Mouse (Mus musculus): Measurements from ENCODE around the gene Tmem52.
"Not testable (repeated sequence)": the region's sequence is repeated elsewhere in the genome, so short reads cannot be mapped to it uniquely, and the experiment has no call there.

Tmem52 gene
- long read RNA-seq, experiment 1, partial matches to known transcripts, result 0 of 5 reads
- long read RNA-seq, experiment 1, other reads (novel, unspliced or antisense), result 0 of 5 reads
- long read RNA-seq, experiment 2, transcript Tmem52-202 (4 exons, 622 nt), result minor isoform, 10 of 26 reads
- long read RNA-seq, experiment 2, transcript Tmem52-201 (5 exons, 932 nt), result major isoform, 11 of 26 reads
- long read RNA-seq, experiment 2, partial matches to known transcripts, result 1 of 26 reads
- long read RNA-seq, experiment 2, other reads (novel, unspliced or antisense), result 1 of 26 reads

DNA sequence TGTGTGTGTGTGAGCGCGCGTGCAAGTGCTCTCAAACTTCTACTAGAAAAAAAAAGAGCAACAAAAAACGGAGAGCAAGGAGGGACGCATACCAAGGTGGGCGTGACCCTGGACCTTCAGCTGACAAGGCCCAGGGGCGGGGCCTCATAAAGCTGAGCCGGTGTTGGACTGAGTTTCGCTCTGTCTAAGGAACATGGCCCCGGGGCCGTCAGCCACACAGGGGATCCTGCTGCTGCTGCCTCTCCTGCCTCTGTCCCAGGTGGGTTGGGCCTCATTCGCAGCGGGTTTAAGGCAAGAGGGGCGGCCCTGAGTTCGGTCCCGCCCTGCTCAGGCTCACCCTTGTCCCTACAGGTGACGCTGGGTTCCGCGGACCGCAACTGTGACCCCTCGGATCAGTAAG lies at the start of gene Tmem52:
Gene Tmem52 (plus strand): TSS at position 163 of the 400 bp plus-strand sequence.
- intact Hi-C loops (cut with DNase I), result no loop called here

DNA sequence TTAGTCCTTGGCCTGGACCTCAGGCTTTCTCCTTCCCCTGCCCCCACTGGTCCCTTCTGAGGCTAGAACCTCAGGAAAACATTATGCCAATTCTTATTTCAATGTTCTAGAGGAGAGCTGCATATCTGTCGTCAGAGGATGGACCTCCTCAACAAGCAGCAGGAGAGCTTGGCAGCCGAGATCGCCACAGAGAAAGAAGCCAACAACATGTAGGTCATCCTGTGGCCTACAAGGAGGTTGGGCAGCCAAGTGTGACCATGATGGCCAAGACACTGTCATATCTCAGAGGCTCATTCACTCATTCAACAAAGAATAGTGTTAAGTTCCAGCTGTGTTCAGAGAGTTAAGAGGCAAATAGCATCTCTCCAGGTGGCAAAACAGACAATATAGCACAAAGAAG lies 48.8 kb upstream of the Tmem52 start:
- intact Hi-C loops (cut with DNase I), result no loop called here

DNA sequence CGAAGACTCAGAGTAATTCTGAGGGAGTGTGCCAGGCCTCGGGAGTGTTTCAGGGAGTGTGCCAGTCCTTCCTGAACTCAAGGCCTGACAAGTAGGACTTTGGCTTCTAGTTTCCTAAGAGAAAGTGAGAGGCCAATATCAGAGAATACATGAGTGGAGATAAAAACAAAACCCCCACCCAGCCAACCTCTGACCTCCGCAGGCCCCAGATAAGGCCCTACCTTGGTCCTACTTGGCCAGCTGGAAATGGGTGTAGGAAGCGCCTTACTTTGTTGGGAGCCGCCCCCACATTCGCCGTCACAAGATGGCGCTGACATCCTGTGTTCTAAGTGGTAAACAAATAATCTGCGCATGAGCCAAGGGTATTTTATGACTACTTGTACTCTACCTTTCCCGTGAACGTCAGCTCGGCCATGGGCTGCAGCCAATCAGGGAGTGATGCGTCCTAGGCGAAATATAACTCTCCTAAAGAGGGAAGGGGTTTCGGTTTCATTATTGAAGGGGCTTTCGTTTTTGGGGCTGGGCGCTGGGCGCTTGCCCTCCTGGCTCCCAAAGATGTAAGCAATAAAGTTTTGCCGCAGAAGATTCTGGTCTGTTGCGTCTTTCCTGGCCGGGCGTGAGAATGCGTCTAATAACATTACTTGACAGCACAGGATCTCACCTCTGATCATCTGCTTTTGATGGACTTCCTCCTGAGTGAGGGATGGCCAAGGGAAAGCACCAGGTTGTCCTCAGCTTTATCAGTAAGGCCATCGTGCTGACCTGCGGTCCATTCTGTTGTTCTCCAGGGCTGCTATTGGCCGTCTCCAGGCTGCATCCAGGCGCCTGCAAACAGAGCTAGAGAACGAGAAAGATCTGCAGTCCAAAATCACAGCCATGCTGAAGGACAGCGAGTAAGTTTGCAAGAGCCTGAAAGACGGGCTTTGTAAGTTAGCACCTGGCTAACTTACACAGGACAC lies 47.2 kb upstream of the Tmem52 start:
- intact Hi-C loops (cut with DNase I), result not testable (repeated sequence)

DNA sequence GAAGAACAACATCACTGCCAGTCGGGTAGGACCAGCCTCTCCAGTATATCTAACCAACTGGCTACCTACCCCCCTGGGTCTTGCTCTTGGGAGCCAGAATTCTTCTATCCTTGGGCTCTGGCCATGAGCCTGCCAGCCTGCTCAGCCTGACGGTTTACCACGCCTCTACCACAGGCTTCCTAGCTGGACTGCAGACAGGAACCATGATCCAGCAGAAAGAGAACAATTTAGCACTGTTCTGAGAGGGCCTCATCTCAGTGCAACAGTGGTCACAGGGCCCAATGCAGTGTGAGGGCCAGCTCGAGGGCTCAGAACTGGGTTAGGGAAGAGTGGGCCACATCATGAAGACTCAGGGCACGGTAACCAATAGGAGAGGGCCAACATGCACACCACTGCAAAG lies 44.9 kb upstream of the Tmem52 start:
- intact Hi-C loops (cut with DNase I), result no loop called here

DNA sequence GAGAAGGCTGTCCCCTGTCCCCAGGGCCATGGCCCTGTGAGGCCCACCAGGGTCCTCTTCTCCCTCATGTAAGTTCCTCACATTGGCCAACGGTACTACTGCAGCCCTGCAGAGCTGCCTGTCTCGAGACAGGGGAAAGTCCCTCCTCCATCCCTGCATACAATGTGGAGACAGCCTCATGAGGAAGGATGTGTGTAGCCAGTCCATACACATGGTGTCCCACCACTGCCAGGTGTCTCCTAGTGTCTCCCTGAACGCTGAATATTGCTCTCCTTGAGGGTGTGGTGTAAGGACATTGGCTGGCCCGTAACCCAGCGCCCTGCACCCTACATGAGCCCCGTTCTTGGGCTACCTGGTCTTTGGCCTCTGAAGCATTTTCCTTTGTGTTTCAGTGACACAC lies 42.6 kb upstream of the Tmem52 start:
- intact Hi-C loops (cut with DNase I), result no loop called here

DNA sequence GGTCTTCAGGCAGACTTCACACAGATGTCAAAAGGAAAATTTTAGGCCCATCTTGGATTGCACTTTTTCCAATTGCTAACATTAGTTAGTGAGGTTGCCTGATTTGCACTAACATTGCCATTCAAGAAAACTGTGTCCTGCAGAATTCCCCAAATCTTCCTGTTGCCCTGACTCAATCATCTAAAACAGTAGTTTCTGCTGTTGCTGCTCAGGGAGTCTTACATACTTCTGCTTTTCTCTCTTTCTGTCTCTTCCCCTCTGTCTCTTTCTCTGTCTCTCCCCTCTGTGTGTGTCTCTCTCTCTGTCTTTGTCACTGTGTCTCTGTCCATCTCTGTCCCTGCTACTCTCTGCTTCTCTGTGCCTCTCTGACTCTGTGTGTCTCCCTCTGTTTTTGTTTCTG lies 40.5 kb upstream of the Tmem52 start:
- intact Hi-C loops (cut with DNase I), result no loop called here

DNA sequence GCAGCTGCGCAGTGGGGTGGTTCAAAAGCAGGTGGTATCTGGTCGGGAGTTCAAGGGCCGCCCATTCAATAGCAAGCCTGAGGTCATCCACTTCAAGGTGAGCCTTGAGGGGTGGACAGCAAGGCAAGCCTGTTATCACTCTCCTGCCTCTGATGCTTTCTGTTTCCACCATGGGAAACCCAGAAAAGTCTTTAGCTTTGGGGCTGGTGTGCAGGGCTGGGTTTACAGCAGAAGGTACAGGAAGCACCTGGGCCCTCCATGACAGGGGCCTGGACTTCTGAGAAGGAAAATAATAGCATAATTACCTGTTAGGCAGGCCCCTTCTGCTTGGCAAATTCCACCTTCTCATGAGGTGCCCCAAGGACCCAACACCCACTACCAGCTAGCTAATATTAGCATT lies 39.7 kb upstream of the Tmem52 start:
- intact Hi-C loops (cut with DNase I), result no loop called here

DNA sequence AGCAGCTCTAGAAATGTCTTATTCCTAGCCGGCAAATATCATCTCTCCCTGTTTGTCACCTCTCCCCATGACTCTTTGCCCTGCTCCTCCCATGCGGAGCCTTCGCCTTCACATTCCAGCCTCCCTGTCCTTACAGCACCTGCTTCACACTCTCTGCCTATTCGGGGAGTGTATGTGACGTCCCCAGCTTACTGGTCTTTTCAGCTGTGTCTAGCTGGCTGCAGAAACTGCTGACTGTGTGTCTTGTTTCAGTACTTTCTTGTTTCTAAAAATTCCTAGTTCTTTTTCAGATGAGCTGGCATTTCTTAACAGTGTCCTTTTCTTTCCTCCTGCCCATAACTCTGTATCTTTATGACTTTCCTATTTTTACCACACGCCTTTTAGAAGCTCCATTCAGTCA lies 36.6 kb upstream of the Tmem52 start:
- intact Hi-C loops (cut with DNase I), result no loop called here

DNA sequence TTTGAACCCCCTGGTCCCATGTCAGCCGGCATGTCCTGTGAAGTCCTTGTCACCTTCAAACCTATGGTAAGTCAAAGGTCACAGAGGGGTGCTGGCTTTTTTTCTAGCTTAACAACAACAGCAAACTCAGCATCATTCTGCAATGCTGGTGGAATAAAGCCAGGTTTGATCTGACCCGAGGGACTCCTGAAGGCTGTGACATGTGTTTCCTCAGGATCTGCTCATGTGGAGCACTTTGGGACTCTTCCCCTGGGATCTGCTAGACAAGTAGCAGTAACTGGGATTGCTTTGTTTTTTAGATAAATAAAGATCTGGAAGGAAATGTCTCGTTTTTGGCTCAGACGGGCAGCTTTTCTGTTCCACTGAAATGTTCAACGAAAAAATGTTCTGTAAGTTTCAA lies 34.9 kb upstream of the Tmem52 start:
- intact Hi-C loops (cut with DNase I), result no loop called here

DNA sequence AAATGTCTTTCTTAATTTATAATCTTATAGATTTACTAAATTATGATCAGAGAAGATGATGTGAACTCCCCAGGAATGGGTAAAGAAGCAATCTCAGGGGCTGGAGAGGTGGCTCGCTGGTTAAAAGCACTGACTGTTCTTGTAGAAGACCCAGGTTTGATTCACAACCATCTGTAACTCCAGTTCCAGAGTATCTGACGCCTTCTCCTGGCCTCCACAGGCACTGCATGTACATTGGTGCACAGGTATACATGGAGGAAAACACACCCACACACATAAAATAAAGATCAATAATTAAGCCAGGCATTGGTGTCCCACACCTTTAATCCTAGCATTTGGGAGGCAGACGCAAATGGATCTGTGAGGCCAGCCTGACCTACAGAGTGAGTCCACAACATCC lies 26.1 kb upstream of the Tmem52 start:
- intact Hi-C loops (cut with DNase I), result no loop called here

DNA sequence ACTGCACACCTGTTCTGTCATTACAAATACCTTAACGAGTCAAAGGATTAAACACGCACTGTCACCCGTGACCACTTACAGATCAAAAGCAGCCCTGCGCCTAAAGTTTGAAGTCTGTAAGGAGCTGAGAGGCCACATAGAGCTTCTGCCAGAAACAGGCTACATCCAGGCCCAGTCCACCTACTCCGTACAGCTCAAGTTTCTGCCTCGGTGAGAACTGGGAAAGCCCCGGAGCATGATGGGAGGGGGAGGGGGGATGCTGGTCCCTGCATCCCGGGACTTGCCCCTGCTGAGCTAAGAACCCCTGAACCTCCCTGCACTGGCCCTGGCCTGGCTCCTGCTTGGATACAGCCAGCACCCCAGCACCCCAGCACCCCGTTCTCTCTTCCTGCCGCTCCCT lies 17.3 kb upstream of the Tmem52 start:
- intact Hi-C loops (cut with DNase I), result no loop called here

DNA sequence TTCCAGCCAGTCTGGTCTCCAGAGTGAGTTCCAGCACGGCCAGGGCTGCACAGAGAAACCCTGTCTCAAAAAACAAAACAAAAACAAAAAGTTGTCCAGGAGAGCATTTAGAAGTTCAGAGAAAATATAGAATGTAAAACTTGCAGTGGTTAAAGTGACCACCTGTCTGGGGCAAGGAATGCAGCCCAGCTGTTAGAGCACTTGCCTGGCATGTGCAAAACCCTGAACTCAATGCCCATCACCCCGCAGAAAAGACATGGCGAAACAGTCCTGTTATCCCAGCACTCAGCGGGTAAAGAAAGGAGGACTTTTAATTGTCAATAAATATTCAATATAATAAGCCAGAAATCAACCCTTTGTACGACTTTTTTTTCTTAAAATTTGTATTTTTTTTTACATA lies 10.3 kb upstream of the Tmem52 start:
- intact Hi-C loops (cut with DNase I), result no loop called here

DNA sequence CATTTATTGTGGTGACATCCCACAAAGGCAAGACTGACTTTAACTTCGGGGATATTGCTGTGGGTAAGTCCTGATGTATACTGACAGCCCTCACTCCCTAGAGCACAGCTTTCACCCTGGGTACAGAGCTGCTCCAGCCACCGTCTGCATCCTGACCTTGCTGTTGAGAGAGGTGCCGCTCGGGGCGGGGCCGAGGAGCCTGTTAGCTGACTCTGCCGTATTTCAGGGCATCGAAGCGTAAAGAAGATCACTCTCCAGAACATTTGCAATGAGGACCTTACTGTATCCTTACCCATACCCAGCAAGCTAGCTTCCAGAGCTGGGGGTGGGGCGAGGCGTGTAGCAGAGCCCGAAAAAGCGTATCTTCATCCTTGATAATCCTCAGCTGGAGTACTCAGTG lies 5.9 kb upstream of the Tmem52 start:
- intact Hi-C loops (cut with DNase I), result no loop called here

DNA sequence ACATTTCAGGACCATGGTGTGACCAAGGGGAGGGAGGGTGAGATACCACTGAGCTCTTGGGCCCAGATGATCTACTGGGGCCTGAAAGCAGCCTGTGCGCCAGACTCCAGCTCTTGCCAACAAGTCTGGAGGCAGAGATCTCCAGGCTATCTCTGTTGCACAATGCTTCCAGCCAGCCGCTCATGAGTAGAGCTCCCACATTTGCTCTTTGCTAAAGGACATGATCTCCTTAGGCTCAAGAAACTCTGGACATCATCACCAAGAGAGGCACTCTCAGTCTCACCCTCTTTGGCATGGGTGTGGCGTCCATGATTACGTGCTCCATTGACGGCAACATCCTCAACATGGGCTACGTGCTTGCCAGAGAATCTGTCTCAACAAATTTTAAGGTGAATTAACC lies 5.3 kb upstream of the Tmem52 start:
- intact Hi-C loops (cut with DNase I), result no loop called here

DNA sequence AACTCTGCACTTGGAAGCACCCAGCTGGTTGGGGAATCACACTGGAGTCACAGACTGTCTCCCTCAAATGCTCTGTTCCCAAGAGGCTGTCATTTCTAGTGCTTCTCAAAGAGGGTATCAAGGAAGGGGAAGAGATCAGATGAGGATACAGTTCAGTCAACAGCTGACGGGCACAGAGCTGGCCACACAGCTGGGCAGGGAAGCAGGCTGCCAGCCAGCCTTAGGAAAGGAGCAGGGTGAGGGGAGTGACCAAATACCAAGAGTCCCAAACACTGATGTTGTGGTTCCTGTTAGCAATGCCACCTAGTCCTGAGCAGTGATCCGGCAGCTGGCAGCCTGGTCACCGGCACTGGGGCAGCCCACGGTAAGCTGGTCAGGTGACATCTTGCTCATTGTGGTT lies 4.9 kb upstream of the Tmem52 start:
- intact Hi-C loops (cut with DNase I), result no loop called here

DNA sequence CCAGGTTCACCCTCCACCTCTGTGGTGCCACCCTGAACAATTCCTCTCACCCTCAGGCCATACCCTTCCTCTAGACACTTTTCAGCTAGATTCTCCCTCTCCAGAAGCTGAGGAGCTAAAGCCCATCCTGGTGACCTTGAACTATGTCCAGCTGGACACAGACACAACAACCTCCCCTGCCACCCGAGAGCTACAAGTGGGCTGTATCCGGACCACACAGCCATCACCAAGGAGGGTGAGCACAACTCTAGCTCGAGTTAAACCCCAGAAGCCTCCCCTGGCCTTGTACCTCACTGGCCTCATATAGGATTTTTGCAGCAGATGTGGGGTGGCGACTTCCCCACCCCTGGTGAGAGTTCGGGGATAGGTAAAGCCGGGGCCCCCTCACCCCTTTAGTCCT lies 3.3 kb upstream of the Tmem52 start:
- intact Hi-C loops (cut with DNase I), result no loop called here

DNA sequence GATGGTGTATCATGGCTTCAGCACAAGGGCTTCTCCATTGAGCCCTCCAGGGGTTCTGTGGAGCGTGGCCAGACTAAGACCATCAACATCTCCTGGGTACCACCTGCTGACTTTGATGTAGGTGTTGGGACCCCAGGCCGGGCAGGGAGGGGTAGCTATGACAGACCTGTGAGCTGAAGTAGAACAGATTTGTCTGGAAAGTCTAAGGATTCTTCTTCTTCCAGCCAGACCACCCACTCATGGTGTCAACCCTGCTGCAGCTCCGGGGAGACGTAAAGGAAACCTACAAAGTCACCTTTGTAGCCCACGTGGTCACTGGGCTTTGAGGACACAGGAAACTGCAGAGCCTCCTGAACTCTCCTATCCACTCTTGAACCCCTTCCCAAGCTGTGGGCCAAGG lies 2.8 kb upstream of the Tmem52 start:
- intact Hi-C loops (cut with DNase I), result no loop called here

DNA sequence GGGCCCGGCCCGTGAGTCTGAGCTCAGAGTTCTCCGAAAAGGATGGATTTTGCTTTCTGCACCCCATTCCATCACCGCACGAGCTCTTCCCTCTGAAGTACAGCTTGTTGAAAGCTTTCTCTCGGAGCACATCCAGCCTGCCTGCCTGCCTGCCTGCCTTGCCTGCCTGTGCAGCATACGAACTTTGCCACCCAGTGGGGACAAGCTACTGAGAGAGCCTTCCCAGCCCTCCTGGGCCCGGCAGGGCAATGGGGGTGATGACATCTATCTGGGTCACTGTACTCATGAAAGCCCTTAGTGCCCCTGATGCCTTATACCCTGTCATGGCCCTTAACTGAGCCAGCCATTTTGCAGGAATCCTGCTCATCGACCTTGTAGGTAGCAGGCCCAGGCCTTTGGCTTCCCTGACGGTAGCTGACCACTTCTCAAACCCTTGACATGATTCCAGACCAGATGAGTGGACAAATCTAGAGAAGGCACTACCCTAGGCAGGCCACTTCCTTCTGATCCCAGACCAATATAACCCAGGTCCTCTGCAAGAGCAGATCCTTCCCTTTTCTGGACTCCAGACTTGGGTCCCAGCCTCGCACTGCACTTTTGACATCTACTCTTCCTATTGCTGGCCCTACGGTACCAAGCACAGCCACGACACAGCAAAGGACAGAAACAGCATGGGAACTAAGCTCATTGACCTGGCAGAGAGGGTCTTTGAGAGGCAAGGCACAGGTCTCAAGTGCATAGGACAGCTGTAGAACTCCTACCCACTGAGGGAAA lies 1.5 kb upstream of the Tmem52 start:
- intact Hi-C loops (cut with DNase I), result no loop called here

DNA sequence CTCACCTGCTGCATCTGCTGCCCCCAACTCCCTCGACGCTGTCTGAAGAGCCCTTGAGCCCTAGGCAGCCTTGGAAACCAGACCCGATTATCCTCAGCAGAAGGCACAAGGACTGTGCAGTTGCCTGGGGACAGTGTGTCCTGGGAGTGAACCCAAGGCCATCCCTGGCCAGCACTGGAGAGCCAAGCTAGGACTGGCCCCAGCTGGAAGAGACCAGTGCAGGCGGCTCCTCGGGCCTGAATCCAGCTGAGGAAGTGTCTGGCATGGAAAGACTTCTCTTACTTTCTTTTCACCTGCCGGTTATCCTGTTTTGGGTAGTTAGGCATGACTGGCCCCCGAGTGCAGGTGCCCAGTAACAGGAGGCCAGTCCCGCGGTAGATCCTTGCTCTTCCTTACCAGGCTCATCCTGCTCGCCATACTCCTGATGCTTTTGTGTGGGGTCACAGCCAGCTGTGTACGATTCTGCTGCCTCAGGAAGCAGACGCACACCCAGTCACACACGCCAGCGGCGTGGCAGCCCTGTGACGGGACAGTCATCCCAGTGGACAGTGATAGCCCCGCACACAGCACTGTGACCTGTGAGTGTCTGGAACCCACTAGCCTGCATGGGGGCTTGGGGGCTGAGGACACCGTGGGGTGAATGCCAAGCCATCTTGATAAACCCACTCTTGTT lies 812 bp downstream of the Tmem52 start:
- intact Hi-C loops (cut with DNase I), result no loop called here

DNA sequence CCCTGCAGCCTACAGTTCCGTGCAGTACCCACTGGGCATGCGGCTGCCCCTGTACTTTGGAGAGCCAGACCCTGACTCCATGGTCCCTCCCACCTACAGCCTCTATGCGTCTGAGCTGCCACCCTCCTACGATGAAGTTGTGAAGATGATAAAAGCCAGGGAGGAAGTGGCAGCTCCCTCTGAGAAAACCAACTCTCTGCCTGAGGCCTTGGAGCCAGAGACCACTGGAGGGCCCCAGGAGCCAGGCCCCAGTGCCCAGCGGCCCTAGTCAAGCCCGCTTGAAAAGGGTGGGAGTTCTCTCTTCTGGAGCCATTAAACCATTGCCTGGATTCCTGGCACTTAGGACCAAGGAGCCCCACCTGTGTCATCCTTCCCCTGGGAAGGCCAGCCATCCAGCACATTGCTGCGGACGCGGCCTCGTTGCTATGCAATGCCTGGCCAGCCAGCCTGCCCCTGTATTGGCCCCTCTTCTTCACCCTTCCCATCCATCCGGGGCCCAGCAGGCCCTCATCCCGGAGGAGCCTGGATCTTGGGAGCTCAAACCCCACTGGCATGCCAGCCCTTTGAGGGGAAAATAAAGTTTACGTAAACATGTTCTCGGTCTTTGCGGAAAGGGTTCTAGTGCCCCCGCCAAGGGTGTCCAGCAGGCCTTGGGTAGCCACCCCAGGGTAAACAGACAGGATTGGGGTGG lies 1.5 kb downstream of the Tmem52 start:
- intact Hi-C loops (cut with DNase I), result no loop called here

DNA sequence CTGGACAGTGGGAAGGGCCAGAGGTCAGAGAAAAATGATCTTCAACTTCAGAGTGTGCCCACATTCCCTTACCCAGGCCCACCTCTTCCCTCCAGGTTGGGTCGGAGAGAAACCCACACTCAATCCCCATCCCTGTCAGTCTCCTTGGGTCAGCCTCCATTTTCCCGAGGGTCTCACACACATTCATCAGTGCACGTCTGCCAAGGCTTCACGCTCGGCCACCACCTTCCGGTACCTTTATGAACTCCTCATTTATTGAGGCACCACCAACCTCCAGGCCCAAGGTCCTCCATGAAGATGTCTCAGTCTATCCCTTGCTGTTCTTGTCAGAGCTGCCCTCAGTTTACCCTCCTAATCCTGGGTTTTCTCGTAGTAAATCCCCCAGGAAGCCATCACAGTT lies 2.1 kb downstream of the Tmem52 start:
- intact Hi-C loops (cut with DNase I), result no loop called here
